Comparison of ENCODE assay signal across 20 mouse cellular contexts in genomic region chr17:34213936-34214335, GRCm38 (mm10). TPM values are rescaled to one million over a fixed set of nuclear protein-coding genes. Genes with fewer than 3 reads are reported as not detected.
A peak's percentile ranks its signal among the peaks of the same experiment; 100 is the strongest.
DNase-seq lines count a peak whose midpoint lies in the region; ATAC-seq and TF ChIP-seq lines count a peak whose summit lies in the region.
"Had no signal": no experiment of that assay in that cellular context is flagged by ENCODE, and none has a peak within 500 bp of the region (broad histone marks: within the 10 kb centered on the region; RNA-seq: fewer than 3 reads in every experiment).

No protein-coding gene starts in this region.

- ATAC-seq in midbrain, embryonic 14.5 days (ENCODE audit: low FRiP score, low TSS enrichment): no peak
- no peak for ATAC-seq in hindbrain, embryonic 14.5 days (ENCODE audit: low FRiP score)
- no peak for ATAC-seq in midbrain, postnatal 0 days (ENCODE audit: low FRiP score)
- ATAC-seq: forebrain, embryonic 14.5 days had no signal

- H3K27me3 ChIP-seq in midbrain, embryonic 14.5 days (ENCODE audit: control insufficient read depth, insufficient read depth, low read length): peaks cover 14% of the 10 kb centered on the region; the same call in 1 of the 2 replicates
- peaks cover 64% of the 10 kb centered on the region for H3K27me3 ChIP-seq in midbrain, embryonic 10.5 days (ENCODE audit: low read depth, poor library complexity, severe bottlenecking)
- peaks cover 54% of the 10 kb centered on the region for H3K27me3 ChIP-seq in hindbrain, embryonic 14.5 days (ENCODE audit: control insufficient read depth, insufficient read depth, low read length)
- H3K27me3 ChIP-seq in midbrain, postnatal 0 days (ENCODE audit: insufficient read depth, low read length): peaks cover 30% of the 10 kb centered on the region

- H3K36me3 ChIP-seq in midbrain, embryonic 14.5 days (ENCODE audit: control insufficient read depth, insufficient read depth, low read length): no peaks in the 10 kb centered on the region
- H3K36me3 ChIP-seq in midbrain, embryonic 10.5 days: no peaks in the 10 kb centered on the region
- no peaks in the 10 kb centered on the region for H3K36me3 ChIP-seq in hindbrain, embryonic 14.5 days (replicated peaks; ENCODE audit: control insufficient read depth, insufficient read depth)
- no peaks in the 10 kb centered on the region for H3K36me3 ChIP-seq in midbrain, postnatal 0 days (ENCODE audit: insufficient read depth, low read length)
- H3K36me3 ChIP-seq: heart, embryonic 12.5 days; midbrain, embryonic 12.5 days had no signal

- 47% methylated on average over 21 of the region's 21 CpGs for WGBS in midbrain, embryonic 14.5 days
- WGBS in midbrain, embryonic 10.5 days: 38% methylated on average over 21 of the region's 21 CpGs
- WGBS in hindbrain, embryonic 14.5 days: 47% methylated on average over 21 of the region's 21 CpGs
- WGBS in midbrain, postnatal 0 days: 46% methylated on average over 21 of the region's 21 CpGs

- TF ChIP-seq CTCF in midbrain, postnatal 0 days (IDR thresholded peaks at IDR 0.05): no peak

- H3K9ac ChIP-seq in midbrain, embryonic 14.5 days (replicated peaks; ENCODE audit: low read length): no peak overlapping the region
- no peak overlapping the region for H3K9ac ChIP-seq in hindbrain, embryonic 14.5 days
- no peak overlapping the region for H3K9ac ChIP-seq in midbrain, postnatal 0 days (replicated peaks; ENCODE audit: low read length, poor library complexity, severe bottlenecking)
- H3K9ac ChIP-seq: heart, embryonic 12.5 days; midbrain, embryonic 12.5 days had no signal

- H3K4me3 ChIP-seq in midbrain, embryonic 14.5 days (replicated peaks; ENCODE audit: low read depth, low read length): no peak overlapping the region
- no peak overlapping the region for H3K4me3 ChIP-seq in midbrain, embryonic 10.5 days
- H3K4me3 ChIP-seq in hindbrain, embryonic 14.5 days (replicated peaks; ENCODE audit: low read length): peak overlapping the region; percentile 9; the same call in 1 of the 2 replicates
- H3K4me3 ChIP-seq in midbrain, postnatal 0 days (ENCODE audit: low read depth, low read length): 0 out of 2 replicates have a peak overlapping the region, but pooled peaks have one; percentile 10
- H3K4me3 ChIP-seq: erythroblast, embryonic 14.5 days; heart, embryonic 12.5 days; midbrain, embryonic 12.5 days had no signal

- no peaks in the 10 kb centered on the region for H3K9me3 ChIP-seq in midbrain, embryonic 14.5 days (ENCODE audit: control insufficient read depth, low read length)
- H3K9me3 ChIP-seq in midbrain, embryonic 10.5 days (replicated peaks): peaks cover 11% of the 10 kb centered on the region
- no peaks in the 10 kb centered on the region for H3K9me3 ChIP-seq in hindbrain, embryonic 14.5 days (ENCODE audit: control insufficient read depth, low read length)
- H3K9me3 ChIP-seq in midbrain, postnatal 0 days (ENCODE audit: low read length): no peaks in the 10 kb centered on the region

- H3K4me2 ChIP-seq in midbrain, embryonic 14.5 days (ENCODE audit: low read length): peak overlapping the region; percentile 17; the same call in 1 of the 2 replicates
- peak overlapping the region; percentile 21; the same call in 1 of the 2 replicates for H3K4me2 ChIP-seq in hindbrain, embryonic 14.5 days (replicated peaks)
- H3K4me2 ChIP-seq in midbrain, postnatal 0 days (ENCODE audit: low read depth, low read length, poor library complexity, severe bottlenecking): peak overlapping the region; percentile 28; the same call in 1 of the 2 replicates
- H3K4me2 ChIP-seq: heart, embryonic 12.5 days; midbrain, embryonic 12.5 days had no signal

- no peak for DNase-seq in midbrain, embryonic 14.5 days
- no peak for DNase-seq in midbrain, embryonic 10.5 days (ENCODE audit: low spot score)
- peak; percentile 8 for DNase-seq in thymus, postnatal 14 days
- DNase-seq in thymus, adult 18-20 months: no peak
- DNase-seq in hindbrain, embryonic 14.5 days (ENCODE audit: low spot score): no peak
- no peak for DNase-seq in midbrain, postnatal 0 days (ENCODE audit: low spot score)
- DNase-seq in adipocyte (ENCODE audit: low spot score): no peak
- DNase-seq: cerebellum, adult 9-11 months; gastrocnemius, postnatal 36 days; kidney, adult 11 months; kidney, postnatal 14 days; lung, adult 18-20 months; lung, postnatal 36 days; right cerebral cortex, postnatal 14 days had no signal

- H3K4me1 ChIP-seq in midbrain, embryonic 14.5 days (ENCODE audit: control insufficient read depth, insufficient read depth, low read length): no peaks in the 10 kb centered on the region
- H3K4me1 ChIP-seq in midbrain, embryonic 10.5 days: peaks cover 8% of the 10 kb centered on the region
- no peaks in the 10 kb centered on the region for H3K4me1 ChIP-seq in hindbrain, embryonic 14.5 days (replicated peaks; ENCODE audit: control insufficient read depth, insufficient read depth, low read length)
- H3K4me1 ChIP-seq in midbrain, postnatal 0 days (ENCODE audit: insufficient read depth, low read length): no peaks in the 10 kb centered on the region
- H3K4me1 ChIP-seq: heart, embryonic 12.5 days; midbrain, embryonic 12.5 days had no signal

- no peak overlapping the region for H3K27ac ChIP-seq in midbrain, embryonic 14.5 days (replicated peaks; ENCODE audit: low read depth, low read length)
- no peak overlapping the region for H3K27ac ChIP-seq in midbrain, embryonic 10.5 days (replicated peaks)
- H3K27ac ChIP-seq in hindbrain, embryonic 14.5 days: no peak overlapping the region
- no peak overlapping the region for H3K27ac ChIP-seq in midbrain, postnatal 0 days (ENCODE audit: low read depth, low read length)
- H3K27ac ChIP-seq: midbrain, embryonic 12.5 days had no signal

RNA-seq across cellular contexts. Expression of gene Tap2, which starts 10.6 kb away (rescaled TPM):
- polyA plus RNA-seq in midbrain, embryonic 14.5 days (2014; fragmentation: Nextera tagmentation; extraction: Ambion mirVana): 0.77 and 1.6 TPM in 2 replicates
- polyA plus RNA-seq in midbrain, embryonic 10.5 days (2016; fragmentation: Nextera tagmentation; extraction: Ambion mirVana): 0.53 and 0.63 TPM in 2 replicates
- polyA plus RNA-seq in hindbrain, embryonic 14.5 days (2014; fragmentation: Nextera tagmentation; extraction: Ambion mirVana): 0.72 and 1.6 TPM in 2 replicates
- total RNA-seq in midbrain, postnatal 0 days (2014; rRNA removed): 1.8 and 2.0 TPM in 2 replicates
- 2.9 and 4.2 TPM in 2 replicates for polyA plus RNA-seq in midbrain, postnatal 0 days (2015; fragmentation: Nextera tagmentation; extraction: Ambion mirVana)

RNA-seq across cellular contexts. Expression of gene Psmb8, which starts 16.4 kb away (rescaled TPM):
- polyA plus RNA-seq in midbrain, embryonic 14.5 days (2014; fragmentation: Nextera tagmentation; extraction: Ambion mirVana): 1.1 and 5.1 TPM in 2 replicates
- polyA plus RNA-seq in midbrain, embryonic 10.5 days (2016; fragmentation: Nextera tagmentation; extraction: Ambion mirVana): 1.4 and 3.0 TPM in 2 replicates
- polyA plus RNA-seq in hindbrain, embryonic 14.5 days (2014; fragmentation: Nextera tagmentation; extraction: Ambion mirVana): 3.6 and 3.8 TPM in 2 replicates
- total RNA-seq in midbrain, postnatal 0 days (2014; rRNA removed): 1.7 and 2.8 TPM in 2 replicates
- polyA plus RNA-seq in midbrain, postnatal 0 days (2015; fragmentation: Nextera tagmentation; extraction: Ambion mirVana): 4.2 and 5.3 TPM in 2 replicates

RNA-seq across cellular contexts. Expression of gene H2-Ob, which starts 24.8 kb away (rescaled TPM):
- polyA plus RNA-seq in midbrain, embryonic 14.5 days (2014; fragmentation: Nextera tagmentation; extraction: Ambion mirVana): not detected in 2 replicates
- polyA plus RNA-seq in midbrain, embryonic 10.5 days (2016; fragmentation: Nextera tagmentation; extraction: Ambion mirVana): not detected in 2 replicates
- polyA plus RNA-seq in hindbrain, embryonic 14.5 days (2014; fragmentation: Nextera tagmentation; extraction: Ambion mirVana): not detected in 2 replicates
- 1.1 and 1.2 TPM in 2 replicates for total RNA-seq in midbrain, postnatal 0 days (2014; rRNA removed)
- 0.31 and 0.55 TPM in 2 replicates for polyA plus RNA-seq in midbrain, postnatal 0 days (2015; fragmentation: Nextera tagmentation; extraction: Ambion mirVana)
- total RNA-seq: ES-E14 had no signal
- polyA plus RNA-seq: erythroblast, embryonic 14.5 days; midbrain, embryonic 12.5 days; neural tube, embryonic 11.5 days had no signal

RNA-seq across cellular contexts. Expression of gene Psmb9, which starts 26.4 kb away (rescaled TPM):
- 1.0 and 2.2 TPM in 2 replicates for polyA plus RNA-seq in midbrain, embryonic 14.5 days (2014; fragmentation: Nextera tagmentation; extraction: Ambion mirVana)
- polyA plus RNA-seq in midbrain, embryonic 10.5 days (2016; fragmentation: Nextera tagmentation; extraction: Ambion mirVana): 0.49 and 0.52 TPM in 2 replicates
- 0.95 and 1.2 TPM in 2 replicates for polyA plus RNA-seq in hindbrain, embryonic 14.5 days (2014; fragmentation: Nextera tagmentation; extraction: Ambion mirVana)
- total RNA-seq in midbrain, postnatal 0 days (2014; rRNA removed): 0.99 and 1.1 TPM in 2 replicates
- 2.0 and 3.3 TPM in 2 replicates for polyA plus RNA-seq in midbrain, postnatal 0 days (2015; fragmentation: Nextera tagmentation; extraction: Ambion mirVana)

RNA-seq across cellular contexts. Expression of gene Tap1, which starts 26.6 kb away (rescaled TPM):
- 1.1 and 2.9 TPM in 2 replicates for polyA plus RNA-seq in midbrain, embryonic 14.5 days (2014; fragmentation: Nextera tagmentation; extraction: Ambion mirVana)
- 0.93 and 1.3 TPM in 2 replicates for polyA plus RNA-seq in midbrain, embryonic 10.5 days (2016; fragmentation: Nextera tagmentation; extraction: Ambion mirVana)
- polyA plus RNA-seq in hindbrain, embryonic 14.5 days (2014; fragmentation: Nextera tagmentation; extraction: Ambion mirVana): 2.2 and 2.6 TPM in 2 replicates
- 7.1 and 16.5 TPM in 2 replicates for total RNA-seq in midbrain, postnatal 0 days (2014; rRNA removed)
- 7.7 and 8.3 TPM in 2 replicates for polyA plus RNA-seq in midbrain, postnatal 0 days (2015; fragmentation: Nextera tagmentation; extraction: Ambion mirVana)

Comparison
In these comparisons a context has a peak if more than half of its experiments do, and no peak if none do; other contexts are left out.
1. H3K4me3 ChIP-seq: peak in hindbrain, embryonic 14.5 days (single experiment) and midbrain, postnatal 0 days (single experiment); none in midbrain, embryonic 14.5 days (single experiment) and midbrain, embryonic 10.5 days (single experiment).
2. Peak in every context shown above with its lines, with median percentiles within 50 percentile points of each other: H3K4me2 ChIP-seq.